Mouse (Mus musculus): ENCODE results near the gene Dnajc13. TPM values are rescaled to one million over a fixed set of nuclear protein-coding genes. Genes with fewer than 3 reads are reported as not detected.

Gene Dnajc13
- total RNA-seq (2021), result 10 to 100 TPM; 19.2 to 24.1 TPM
- long read RNA-seq, experiment 1, partial matches to known transcripts, result 4 of 5 reads
- long read RNA-seq, experiment 1, other reads (novel, unspliced or antisense), result 1 of 5 reads
- long read RNA-seq, experiment 2, full-length matches to known transcripts, result 3 of 3 reads
- long read RNA-seq, experiment 2, partial matches to known transcripts, result 0 of 3 reads
- long read RNA-seq, experiment 2, other reads (novel, unspliced or antisense), result 0 of 3 reads

DNA sequence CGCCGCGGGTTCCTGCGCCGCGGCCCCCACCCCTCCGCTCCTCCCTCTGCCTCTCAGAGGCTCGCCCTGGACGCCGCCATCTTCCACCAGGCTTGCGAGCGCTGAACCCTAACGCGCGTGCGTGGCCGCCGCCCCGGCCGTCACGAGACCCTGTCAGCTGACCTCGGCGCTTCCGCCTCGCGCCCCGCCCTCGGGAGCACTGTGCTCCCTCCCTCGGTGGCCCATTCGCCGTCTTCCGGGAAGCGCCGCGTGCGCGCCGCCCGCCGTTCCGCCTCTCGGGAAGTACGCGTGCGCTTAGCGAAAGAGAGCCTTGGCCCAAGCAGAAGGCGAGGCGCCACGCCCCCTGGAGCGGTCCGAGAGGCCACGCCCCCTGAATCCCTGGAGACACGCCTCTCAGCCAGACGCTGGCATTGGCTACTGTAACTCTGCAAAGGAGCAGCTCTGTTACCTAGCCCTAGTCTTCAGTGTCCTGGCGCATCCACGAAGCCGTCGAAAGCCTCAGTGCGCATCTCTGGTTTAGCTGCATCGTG is at the start of gene Dnajc13:
Dnajc13 (minus strand) TSS at position 108 of the 530 bp plus-strand sequence.
- DNase-seq, result peak; percentile 98
- intact Hi-C loops (cut with DNase I; ENCODE audit: low total_unique reads), result no loop called here

DNA sequence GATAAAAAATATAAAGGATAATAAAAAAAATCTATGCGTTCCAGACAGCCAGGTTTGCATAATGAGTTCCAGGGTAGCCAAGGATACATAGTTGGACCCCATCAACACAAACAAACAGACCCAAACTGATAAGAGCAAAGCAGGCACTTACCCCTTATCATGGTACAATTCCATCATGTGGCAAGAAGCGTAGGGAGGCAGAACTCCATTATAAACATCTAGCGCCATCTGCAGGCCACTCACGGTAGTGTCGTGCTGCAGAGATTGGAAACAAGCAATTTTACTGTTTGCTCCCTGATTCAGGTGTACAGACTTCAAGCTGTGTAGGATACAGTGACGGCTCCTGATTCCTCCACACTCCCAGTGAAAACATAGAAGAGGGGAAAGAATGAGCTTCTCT is 44.0 kb upstream of the Dnajc13 start:
- intact Hi-C loops (cut with DNase I; ENCODE audit: low total_unique reads), result loop anchor here (2.0 kb wide), 1 partner anchor 30 kb away; no protein-coding TSS in a partner anchor
- DNase-seq, result peak; percentile 51

DNA sequence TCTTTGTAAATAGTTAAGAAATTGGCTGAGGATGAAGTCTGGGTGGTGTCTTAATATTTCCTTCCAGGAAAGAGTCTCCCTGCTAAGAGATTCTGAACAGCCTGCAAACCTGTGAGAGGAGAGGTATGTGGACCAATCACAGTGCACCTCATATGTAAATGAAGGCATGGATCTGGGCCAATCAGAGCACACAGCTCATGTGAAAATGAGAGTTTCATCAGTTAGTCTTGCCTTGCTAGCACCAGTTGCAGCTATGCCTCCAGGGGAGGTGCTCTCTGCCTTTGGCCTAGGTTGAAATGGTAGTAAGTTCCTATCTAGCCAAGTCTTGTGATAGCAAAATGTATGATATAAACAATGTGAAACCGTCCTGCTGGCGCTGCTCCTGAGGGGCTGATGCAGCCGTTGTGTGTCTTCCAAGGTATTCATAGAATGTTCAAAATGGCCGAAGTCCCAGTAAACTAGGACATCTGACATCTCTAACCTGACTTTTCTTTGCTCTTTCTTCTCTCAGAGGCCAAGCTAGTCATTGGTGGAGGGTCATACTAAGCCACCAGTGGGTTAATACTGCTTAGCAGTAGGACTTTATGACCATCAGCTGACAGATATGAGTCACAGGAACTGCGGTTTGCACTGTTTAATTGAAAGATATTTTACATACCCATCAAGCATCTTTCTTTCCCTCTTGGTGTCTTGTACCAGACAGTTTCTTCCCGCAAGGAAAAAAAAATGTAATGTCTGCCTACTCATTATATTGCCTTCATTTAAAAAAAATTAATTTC is 42.8 kb upstream of the Dnajc13 start:
- intact Hi-C loops (cut with DNase I; ENCODE audit: low total_unique reads), result loop anchor here (2.0 kb wide), 1 partner anchor 29 kb away; no protein-coding TSS in a partner anchor
- no peak for DNase-seq

DNA sequence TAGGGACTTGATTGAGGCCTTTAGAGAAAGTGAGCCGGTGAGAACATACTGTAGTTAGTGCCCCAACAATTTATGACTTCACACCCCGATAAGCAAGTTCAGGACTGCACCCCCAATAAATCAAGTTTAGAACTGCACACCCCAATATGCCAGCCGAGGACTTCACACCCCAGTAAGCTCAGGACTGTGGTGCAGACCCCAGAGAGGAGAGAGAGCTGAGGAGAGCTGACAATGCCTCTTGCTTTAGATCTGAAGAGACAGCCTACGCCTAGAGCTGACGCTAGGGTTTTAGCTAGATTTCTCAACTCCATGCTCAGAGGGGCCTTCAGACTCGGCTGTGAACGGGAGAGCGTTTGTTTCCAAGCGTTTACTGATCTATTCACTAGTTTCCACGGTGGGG is 42.1 kb upstream of the Dnajc13 start:
- intact Hi-C loops (cut with DNase I; ENCODE audit: low total_unique reads), result no loop called here
- no peak for DNase-seq

DNA sequence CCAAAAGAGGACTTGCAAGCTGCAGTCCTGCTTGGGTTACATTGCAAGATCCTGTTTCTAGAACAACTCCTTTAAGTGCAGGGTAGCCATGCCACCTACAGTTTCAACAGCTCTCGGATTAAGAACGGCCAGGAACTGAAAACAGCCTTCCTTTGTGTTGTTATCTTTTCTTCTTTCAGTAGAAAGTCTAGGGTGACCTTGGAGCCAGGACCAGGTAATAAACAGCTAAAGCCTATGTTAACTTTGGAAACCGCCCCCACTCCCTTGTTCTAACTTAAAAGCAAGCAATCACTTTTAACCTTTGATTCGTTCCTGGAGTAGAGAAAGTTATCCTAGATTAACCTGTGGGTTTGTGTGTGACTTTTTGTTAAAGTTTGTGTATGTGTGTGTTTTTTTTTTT is 41.6 kb upstream of the Dnajc13 start:
- intact Hi-C loops (cut with DNase I; ENCODE audit: low total_unique reads), result no loop called here
- DNase-seq, result no peak

DNA sequence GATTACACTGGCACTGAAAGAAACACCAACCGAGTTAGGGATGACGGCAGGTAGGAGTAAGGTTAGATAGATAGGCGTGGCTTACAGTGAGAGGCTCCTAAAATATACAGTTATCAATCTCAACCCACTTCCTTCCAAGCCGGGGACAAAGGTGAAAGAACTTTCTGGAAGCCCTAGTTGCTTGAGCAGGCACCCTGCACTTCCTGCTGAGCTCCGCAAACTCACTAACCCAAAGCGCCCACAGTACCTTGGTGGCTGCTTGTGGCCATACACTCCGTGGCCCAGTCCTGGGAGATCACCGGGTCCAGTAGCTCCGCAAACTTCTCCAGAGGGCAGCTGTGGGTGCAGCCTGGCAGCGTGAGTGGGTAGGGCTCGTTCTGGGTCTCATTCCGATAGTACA is 37.8 kb upstream of the Dnajc13 start:
- intact Hi-C loops (cut with DNase I; ENCODE audit: low total_unique reads), result no loop called here
- no peak for DNase-seq

DNA sequence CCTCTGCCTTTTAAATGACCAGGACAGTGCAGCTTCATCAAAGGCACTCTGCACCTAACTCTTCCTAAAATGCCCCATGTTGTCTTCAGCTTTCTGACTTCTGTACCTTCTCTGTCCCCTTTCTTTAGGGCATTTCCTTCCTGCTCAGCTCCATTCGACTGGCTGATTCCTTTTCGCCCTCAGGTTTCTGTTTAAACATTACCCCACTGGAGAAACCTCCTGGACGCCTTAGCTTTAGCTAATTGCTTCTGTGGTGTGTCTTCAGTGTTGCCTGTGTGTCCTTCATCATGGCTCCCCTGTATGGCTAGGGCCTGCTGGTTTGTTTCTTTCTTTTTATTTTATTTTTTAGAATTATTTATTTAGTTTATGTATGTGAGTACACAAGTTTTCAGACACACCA is 34.3 kb upstream of the Dnajc13 start:
- intact Hi-C loops (cut with DNase I; ENCODE audit: low total_unique reads), result no loop called here
- DNase-seq, result no peak

DNA sequence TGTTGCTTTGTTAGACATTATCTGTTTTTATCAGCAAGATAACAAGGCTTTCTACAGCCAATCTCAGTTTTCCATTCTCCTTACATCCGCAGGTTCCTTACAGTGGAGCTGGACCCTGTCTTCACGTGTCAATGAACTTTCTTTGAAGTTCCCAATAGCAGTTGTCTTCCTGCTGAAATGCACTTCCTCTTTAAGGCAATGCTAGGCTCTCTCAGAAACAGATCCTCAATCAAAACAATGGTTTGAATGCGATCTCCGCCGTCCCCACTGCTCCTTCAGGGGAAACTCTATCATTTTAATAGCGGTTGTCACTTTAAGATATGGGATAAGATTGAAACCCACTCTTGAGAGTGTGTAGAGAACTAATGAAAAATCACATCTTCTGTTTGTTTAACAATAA is 22.2 kb upstream of the Dnajc13 start:
- intact Hi-C loops (cut with DNase I; ENCODE audit: low total_unique reads), result no loop called here
- no peak for DNase-seq

DNA sequence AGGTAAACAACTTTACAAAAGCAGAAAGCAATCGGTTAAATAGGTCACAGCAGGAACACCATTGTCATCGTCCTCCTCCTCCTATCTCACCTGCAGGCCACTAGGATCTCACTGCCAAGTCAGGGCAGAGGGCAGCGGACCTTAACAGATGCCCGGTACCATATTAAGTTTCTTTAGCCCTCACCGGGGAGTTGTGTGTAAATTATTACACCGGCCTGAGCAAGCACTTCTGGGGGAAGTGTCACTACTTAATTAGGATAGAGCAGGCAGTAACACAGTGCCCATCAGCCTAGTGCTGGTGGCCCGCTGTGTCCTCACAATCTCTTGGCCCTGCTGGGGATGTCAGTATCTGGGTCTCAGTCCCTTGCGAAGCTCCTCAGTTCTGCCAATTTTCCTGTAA is 19.8 kb upstream of the Dnajc13 start:
- DNase-seq, result no peak
- intact Hi-C loops (cut with DNase I; ENCODE audit: low total_unique reads), result no loop called here

DNA sequence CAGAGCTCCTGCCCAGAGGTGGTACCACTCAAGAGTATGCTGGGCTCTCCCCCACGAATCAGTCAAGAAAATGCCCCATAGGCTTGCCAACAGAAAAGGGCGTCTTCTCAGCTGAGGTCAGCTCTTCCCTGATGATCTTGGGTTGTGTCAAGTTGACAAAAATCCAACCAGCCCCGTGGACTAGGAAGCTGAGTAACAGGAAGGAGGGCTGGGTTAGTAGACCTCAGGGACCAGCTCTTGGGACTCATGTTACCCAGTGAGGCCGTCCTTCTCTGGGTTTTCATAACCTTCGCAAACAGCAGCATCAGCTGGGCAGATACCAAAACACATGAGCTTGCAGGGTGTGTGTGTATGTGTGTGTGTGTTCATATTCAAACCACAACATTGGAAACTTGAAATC is 19.0 kb upstream of the Dnajc13 start:
- intact Hi-C loops (cut with DNase I; ENCODE audit: low total_unique reads), result no loop called here
- peak; percentile 7 for DNase-seq

DNA sequence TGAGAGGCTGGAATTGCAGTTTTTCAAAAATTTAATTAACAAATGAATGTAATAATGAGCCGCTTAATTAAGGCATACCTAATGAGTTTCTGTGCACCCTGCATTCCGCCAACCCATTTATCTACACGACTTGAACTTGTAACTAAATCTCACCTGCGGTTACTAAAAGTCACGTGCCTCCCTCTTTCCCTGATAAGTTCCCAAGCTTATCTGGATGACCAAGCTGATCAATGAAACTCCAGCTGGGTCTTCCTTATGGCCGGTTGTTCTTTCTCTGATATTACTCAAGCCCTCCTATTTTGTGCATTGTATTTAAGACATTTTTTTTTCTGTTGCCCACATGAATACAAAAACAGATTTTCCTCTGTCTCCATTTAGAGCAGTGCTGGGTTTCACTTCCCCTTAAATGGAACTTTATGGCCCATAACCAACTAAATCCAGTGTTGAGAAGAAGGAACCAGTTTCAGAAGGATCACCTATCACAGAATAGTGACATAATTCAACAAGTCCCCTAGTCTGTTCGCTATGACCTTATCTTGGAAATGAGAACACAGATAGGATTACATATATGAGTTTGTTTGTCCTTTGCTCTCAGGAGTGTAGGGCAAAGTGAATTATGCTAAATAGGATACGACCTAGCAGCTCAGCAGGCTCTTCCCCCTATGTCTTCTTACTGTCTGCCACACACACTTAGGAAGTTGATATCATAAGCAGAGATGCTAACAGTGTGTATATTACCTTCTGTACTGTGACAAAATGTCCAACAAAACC is 18.2 kb upstream of the Dnajc13 start:
- no peak for DNase-seq
- intact Hi-C loops (cut with DNase I; ENCODE audit: low total_unique reads), result no loop called here

DNA sequence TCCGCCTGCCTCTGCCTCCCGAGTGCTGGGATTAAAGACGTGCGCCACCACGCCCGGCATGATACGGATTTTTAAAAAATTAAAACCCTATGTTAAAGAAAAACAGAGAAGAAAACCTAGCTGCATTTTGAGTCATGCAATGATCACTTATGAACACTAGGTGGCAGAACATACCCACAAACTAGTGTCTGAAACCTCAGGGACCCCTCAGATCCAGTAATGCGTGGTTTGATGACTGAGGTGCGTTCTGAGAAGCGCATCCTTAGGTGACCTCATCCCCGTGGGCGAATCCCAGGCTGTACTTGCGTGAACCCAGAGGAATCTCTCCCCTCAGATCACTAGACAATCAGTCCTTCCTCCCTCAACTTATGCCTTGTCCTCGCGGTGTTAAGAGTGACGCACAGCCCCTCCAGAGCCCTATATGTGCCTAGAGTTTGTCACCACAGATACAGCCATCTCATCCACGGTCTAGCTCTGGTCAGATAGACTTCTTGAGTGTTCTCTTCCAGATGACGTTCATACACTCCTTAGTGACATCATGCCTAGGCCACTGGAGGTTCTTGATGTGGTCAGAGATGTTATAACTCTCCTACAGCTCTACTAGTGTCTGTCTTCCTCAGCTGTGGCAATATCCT is 14.9 kb upstream of the Dnajc13 start:
- no peak for DNase-seq
- intact Hi-C loops (cut with DNase I; ENCODE audit: low total_unique reads), result loop anchor here (2.0 kb wide), 1 partner anchor 29 kb away; no protein-coding TSS in a partner anchor

DNA sequence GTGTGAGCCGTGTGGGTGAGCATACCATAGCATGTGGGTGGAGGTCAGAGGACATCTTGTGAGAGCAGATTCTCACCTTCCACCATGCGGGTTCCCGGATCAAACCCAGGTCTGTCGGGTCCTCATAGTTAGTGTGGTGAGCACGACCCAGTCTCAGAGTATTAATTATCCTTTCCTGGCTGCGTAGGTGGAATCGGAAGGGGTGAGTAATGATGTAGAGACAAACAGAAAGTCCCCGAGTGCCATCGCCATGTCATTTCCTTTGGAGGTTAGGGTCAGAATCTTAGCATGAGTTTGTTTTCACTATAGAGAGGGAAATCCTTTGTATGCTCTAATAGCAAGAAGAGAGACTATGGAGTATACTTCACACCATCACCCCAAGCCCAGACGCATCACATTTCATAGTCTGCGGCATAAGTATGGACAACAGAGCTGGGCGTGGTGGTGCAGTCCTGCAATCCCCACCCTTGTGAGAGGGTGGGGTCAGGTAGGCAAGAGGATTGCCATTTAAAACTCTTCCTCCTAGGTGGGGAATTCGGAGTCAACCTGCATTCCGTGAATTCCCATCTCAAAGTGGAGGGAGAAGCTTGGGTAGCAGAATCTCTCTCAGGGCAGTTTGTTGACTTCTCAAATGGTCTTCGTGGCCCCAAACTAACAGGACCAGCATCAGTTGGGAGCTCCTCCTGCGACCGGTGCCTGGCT is 12.5 kb upstream of the Dnajc13 start:
- DNase-seq, result no peak
- intact Hi-C loops (cut with DNase I; ENCODE audit: low total_unique reads), result no loop called here

DNA sequence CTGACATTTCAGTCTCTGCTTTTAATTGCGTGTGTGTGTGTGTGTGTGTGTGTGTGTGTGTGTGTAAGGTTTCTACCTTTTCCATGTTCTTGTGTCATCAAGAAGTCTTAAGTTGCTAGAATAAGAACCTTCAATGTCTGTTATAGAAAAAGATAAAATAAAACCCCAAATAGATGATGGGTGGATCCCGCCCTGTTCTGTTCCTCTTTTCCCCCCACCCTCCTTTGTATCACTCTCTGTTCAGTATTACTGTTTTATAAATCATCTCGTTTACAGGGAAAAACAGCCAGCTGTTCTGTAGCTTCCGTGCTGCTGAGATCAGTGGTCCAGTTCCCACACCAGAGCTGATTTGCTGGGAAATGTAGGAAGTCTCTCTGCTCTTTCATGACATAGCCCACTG is 9.3 kb upstream of the Dnajc13 start:
- DNase-seq, result no peak
- intact Hi-C loops (cut with DNase I; ENCODE audit: low total_unique reads), result no loop called here

DNA sequence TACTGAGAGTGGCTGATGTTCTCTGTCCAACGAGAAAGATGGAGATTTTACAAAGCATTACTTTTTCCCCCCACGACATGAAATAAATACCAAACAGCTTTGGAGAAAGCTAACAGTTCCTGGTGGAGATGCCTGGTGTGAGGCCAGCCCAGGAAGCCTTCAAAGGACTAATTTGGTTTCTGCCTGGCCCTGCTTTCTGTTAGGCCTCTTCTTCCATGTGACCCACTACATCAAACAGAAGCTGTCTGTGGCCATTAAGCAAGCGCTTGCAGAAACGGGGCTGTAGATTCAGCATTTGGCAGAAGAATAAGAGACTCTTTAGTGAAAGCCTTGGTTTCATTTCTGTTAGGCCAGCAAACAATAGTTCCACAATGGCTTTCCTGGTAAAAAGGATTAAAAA is 8.9 kb upstream of the Dnajc13 start:
- intact Hi-C loops (cut with DNase I; ENCODE audit: low total_unique reads), result no loop called here
- DNase-seq, result no peak

DNA sequence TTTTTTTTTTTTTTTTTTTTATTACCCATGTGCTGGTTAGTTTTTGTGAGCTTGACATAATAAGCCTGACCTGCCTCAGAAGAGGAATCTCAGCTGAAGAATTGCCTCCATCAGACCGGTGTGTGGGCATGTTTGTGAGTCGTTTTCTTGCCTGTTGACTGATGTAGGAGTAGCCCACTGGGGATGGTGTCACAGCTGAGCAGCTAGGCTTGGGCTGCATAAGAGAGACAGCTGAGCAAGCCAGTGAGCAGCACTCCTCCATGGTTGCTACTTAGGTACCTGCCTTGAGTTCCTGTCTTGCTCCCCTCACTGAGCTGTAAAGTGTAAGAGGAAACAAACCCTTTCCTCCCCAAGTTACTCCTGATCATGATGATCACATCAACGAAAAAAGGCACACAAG is 7.2 kb upstream of the Dnajc13 start:
- no peak for DNase-seq
- intact Hi-C loops (cut with DNase I; ENCODE audit: low total_unique reads), result no loop called here

DNA sequence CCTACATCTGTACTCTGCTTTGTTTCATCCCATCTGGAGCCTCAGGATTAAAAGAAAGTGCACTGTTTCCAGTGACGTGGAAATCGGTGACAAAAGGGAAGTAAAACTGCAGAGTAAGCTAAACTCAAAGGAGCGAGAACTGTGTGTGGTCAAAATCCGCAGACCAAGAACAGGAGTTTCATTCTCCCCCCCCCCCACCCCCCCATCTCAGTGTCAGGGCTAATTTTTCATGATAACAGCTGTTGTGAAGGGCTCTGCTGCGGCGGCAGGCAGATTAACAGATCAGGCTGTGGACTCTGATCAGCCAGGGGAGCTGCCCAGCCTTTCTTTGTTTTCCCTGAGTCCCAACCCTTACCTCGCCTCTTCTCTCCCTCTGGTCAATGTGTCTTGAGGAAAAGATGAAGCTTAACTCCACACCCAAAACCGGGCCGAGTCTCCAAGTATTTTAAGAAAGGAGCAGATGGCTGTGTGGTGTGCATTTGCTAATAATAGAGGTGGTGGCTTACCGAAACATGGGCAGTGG is 6.7 kb upstream of the Dnajc13 start:
- DNase-seq, result no peak
- intact Hi-C loops (cut with DNase I; ENCODE audit: low total_unique reads), result no loop called here

DNA sequence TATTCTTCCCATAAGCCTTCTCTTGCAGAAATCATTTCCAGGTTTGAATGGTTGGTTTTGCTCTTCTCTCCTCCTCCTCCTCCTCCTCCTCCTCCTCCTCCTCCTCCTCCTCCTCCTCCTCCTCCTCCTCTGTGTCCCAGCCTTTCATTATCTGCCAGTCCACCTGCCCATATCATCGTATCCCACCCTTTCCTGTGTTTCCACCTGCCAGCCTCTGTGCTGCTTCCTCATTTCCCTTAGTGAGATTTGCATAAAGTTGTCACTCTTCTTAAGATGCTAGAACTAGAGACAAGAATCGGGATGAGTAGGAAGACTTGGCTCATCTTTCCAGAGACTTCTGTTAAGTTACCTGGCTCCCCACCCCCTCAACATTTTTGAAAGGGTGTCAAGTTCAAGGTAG is 1.8 kb upstream of the Dnajc13 start:
- no peak for DNase-seq
- intact Hi-C loops (cut with DNase I; ENCODE audit: low total_unique reads), result no loop called here

Data from gastrocnemius, postnatal 14 days (tissue).